Mouse (Mus musculus): ENCODE data around the gene Cdon.

Cdon gene

DNA sequence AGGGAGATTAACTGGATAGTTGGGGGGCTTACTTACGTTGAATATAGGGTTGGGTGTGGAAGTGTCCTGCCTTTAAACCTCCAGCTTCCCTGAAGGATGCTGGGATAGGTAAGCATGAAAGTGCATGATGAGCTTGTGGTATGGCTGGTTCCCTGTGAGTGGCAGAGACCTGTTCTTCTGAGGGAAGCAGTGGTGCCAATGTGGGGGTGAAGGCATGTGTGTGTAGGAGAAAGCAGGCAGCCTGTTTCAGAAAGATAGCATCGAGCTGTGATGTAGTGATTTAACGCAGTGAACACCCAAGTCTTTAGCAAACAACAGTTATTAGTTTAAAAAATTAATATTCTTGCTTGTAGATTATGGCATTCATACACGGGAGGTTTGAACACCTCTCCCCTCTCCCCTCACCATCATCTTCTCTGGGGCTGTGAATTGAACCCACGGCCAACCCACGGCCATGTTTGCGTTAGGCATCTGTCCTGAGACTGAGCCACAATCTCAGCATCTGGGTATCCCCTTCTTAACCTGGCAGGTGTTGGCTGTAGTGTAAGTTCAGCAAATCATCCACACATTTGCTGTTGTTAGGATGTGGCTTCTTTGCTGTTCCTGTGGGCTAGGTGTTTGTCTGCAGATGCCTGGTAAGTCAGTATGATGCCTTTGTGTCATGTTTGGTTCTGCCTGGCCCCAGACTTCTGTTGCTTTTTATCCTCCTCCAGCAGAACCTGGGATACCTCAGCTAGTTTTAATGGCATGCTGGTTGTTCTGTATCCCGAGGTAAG, 17.5 kb downstream of the Cdon start:
- no peak for DNase-seq

DNA sequence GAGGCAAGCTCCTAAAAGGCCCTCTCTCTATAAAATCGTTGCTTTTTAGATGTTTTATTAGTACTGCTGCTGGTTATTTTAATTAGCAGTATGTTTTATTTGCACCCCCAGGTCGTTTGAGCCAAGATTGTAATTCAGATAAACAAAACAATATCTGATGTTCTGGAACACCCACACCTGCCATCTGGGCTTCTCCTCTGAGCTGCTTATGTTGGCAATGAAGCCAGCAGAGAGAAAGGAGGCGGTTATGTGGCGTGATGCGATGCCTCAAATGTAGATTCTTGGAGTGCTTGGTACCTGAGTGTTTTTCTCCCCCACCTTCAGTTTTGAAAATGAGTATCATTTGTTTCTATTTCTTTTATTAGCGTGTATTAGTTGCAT, 18.1 kb downstream of the Cdon start:
- DNase-seq: no peak

DNA sequence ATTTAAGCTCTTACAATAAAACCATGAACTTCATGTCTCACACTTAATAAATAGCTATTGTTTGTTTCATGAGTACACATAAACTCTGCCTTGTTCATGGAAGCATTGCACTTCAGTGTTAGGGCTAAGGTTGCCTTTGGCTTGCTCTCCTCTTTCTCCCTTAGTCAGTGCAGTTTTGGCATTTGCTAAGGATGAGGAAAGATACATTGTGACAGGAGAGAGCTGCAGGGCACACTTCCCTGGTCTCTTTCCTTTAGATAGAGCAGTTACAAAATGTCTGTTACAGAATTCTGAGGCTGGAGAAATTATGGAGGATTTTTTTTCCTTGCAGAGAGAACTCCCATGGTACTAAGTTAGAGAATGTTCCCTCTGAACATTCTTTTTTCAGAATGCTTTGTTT, 18.8 kb downstream of the Cdon start:
- DNase-seq: no peak

DNA sequence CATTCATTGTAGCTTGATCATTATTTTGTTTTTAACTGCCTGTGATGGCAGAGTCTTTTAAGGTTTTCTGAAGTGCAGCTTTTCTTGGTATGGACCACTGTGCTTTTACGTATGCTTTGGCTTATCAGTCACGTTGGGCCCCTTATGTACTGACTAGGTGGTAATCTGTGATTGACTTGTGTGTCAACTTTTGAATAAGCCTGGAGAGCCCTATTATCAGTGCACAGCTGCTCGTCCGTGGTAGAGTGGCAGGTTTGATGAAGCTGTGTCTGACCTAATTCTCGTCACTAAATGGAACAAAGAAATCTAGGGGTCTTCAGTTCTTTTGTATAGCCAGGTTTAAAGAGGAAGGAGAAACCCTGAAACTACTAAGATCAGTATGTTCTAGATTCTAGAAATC, 21.5 kb downstream of the Cdon start:
- DNase-seq: no peak

DNA sequence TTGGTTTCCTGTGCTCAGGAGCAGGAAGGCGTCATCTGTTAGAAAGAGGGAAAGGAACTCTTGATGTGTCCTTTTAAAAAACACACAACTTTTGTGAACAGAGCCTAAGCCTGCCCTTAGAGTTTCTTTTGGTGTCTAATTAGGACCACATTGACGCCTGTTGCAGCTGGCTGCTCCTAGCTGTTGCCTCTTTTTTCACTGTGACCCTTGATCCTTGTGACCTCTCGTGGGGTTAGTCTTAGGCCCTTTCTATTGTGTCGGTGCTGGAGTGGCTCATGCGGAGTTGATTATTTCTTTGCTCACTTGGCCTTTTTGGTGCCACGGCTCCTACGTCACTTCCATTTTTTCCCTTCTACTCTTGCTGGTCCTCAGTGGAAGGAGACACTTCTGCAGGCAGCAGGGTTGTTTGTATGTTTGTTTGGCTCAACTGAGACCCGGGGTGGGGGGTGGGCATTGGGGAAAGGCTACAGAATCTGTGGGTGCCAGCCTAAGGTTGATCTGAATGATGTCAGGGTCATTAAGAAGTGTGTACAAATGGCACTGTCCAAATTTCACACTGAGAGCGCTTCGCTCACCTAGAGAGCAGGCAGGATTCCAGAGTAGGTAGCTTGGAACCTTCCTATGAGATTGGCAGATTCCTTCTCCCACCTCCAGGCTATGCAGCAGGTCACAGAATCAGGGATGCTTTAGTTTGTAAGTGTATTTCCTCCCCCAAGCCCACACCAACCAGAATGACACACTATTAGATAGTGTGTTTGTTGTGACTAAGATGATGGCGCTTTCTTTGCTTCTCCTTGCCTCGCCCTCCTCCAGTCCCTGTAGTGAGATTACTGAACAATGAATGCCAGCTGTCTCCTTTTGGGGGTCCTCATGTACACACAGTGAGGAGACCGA, 22.9 kb downstream of the Cdon start:
- DNase-seq: no peak

DNA sequence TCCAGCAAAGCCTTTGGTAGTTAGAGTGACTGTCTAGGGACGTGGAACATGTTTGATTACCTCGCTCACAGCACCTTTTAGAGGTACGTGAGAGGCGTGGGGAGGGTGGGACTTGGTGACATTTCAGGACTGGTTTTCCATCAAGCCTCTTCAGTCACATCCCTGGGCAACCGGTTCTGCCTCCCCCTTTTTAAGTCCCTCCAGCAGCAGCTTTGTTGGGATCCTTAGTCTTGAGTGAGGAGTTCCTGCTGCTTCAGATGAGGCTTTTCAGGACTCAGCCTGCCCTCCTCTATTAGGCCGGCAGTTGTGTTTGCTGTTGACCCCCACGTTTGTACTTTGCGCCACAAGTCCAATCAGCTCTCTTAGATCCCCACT, 23.6 kb downstream of the Cdon start:
- no peak for DNase-seq

DNA sequence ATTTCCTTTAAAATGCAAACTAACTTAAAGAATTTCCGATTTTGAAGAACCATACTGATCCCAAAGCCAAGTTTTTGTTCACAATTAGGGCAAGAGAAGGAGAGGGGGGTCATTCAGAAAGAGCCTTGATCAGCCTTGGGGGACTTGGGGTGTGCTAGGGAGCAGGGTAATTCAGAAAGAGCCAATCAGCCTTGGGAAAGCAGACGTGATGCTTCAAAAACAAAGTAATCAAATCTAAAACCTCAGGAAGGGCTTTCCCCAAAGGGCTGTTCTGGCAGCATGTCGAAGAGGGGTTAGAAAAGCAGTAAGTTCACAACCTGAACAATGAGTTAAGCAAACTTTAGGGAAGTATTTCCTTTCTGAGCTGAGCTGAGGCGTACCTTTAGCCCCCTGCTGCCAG, 26.0 kb downstream of the Cdon start:
- DNase-seq: no peak

DNA sequence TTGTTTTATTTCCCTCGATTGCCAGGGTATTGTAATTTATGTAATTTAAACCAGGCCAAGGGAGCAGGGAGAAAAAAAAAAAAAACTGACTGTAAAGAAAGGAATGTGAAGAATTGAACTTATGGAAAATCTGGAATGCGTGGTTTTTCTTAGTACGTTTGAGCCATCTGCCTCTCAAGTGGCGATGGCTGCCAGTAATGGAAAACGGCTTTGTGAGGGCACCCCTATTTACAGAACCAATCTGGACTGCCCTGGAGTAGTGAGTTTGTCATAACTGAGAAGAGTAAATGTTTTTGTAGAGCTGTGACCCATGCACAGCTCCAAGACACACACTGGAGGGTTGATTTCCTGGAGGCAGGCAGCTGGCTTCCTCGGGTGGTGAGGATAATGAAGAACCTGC, 32.4 kb downstream of the Cdon start:
- no peak for DNase-seq

DNA sequence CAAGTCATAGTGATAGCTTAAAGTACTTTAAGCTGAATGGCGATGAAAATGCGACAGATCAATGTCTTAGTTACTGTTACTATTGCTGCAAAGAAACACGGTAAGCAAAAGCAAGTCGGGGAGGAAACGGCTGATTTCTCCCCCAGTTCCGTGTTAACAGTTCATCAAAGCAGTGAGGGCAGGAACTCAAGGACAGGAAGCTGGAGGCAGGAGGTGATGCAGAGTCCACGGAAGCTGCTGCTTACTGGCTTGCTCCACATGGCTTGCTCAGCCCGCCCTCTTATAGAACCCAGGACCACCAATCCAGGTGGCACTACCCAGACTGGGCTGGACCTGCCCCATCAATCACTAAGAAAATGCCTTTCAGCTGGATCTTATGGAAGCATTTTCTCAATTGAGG, 38.7 kb downstream of the Cdon start:
- DNase-seq: no peak

DNA sequence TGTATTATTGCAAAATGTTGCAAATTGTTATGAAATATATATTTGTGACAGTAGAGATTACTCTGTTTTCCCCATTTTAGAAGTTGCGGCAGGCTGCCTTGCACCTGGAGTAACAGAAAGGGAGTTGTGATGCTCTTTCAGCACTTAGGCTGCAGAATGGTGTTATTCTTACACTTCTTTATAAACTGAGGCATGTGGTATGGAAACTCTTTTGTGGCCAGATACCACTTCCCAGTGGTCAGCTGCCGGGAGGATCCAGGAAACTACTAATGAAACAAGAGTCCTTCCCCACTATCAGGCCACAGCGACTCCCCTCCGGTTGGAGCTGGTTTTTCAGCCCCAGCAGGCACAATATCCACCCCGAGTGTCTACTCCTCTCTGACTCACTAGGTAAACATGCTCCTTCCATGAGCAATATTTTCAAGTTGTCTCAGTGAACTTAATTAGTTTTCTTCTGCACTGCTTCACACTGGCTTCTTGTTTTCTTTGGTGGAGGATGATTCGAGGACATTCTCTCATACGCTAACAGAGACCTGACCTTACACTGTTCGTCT, 46.4 kb downstream of the Cdon start:
- peak in 1 of 2 experiments; percentile 26 for DNase-seq

DNA sequence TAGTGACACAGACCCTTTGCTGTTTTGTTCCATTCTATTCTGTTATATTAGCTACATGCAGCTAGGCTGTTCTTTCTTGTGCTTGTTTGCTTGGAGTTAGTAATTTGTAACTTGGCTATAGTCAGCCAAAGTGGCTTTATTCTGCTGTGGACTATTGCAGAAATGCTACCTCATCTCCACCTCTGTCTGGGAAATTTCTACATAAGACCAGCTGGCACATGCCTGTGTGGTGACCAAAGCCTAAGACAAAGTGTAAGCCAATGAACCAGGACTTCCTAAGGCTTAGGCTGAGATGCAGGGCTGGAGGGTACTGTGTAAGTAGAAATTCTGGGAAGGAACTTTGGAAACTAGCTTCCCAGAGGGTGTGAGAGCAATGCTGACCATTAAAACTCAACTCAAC, 48.0 kb downstream of the Cdon start:
- DNase-seq: no peak

DNA sequence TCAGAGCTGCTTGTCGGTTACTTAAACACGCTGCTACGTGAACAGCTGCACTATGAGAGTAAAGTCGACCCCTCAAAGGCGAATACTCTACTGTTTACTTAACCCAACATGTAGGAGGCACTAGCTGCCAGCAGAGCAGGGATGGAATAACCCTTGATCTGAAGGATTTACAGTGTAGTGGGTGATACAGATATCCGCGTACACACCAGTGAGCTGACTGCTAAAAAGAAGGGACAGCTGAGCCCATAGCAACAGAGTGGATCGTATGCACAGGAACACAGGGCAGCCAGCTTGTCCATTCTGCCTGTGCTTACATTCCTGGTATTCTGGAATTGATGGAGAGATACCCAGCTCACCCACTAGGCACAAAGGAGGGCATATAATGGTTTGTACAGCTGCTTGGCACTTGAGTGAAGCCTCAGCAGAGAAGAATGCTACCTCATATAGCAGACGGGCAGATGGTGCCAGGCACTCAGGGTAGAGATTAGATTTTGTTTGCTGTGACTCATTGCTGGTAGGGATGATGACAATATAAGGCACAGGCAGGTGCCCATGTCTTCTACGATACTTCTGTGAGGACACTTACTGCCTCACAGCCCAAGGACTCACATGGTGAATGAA, 53.3 kb downstream of the Cdon start:
- DNase-seq: no peak

DNA sequence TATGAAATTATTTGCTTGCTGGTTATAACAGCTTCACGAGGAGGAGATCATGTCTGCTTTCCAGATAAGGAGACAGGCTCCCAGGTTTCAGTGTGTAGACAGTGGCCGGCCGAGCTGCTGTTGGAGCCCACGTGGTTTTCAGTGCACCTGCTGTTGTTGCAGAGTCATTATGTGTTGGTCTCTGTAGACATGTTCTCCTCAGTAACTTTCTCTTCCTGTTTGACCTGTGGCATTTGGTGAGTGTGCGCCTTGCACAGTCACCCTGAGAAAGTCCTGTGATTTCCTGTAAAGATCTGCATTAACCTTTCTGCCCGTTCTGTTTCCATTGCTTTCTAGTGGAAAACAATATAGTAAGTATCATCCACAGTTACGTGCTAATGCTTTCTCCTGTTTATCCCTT, 54.5 kb downstream of the Cdon start:
- no peak for DNase-seq

DNA sequence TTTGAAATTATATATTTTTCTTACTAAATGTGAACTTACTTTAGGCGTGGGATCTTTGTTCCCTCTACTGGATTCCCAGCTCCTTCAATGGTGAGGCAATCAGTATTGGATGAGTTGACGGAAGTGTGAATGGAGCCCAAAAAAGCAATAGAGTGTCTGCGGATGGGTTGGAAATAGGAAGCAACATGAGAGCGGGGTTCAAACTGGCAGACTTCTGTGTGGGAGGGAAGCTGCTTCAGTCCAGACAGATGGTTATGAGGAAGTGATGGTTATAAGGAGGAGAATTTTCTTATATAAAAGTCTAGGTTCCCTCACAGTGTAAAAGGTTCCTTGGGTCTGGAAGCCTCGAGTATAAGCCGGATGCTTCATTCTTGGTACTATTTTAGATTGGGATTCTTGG, 58.5 kb downstream of the Cdon start:
- DNase-seq: no peak

DNA sequence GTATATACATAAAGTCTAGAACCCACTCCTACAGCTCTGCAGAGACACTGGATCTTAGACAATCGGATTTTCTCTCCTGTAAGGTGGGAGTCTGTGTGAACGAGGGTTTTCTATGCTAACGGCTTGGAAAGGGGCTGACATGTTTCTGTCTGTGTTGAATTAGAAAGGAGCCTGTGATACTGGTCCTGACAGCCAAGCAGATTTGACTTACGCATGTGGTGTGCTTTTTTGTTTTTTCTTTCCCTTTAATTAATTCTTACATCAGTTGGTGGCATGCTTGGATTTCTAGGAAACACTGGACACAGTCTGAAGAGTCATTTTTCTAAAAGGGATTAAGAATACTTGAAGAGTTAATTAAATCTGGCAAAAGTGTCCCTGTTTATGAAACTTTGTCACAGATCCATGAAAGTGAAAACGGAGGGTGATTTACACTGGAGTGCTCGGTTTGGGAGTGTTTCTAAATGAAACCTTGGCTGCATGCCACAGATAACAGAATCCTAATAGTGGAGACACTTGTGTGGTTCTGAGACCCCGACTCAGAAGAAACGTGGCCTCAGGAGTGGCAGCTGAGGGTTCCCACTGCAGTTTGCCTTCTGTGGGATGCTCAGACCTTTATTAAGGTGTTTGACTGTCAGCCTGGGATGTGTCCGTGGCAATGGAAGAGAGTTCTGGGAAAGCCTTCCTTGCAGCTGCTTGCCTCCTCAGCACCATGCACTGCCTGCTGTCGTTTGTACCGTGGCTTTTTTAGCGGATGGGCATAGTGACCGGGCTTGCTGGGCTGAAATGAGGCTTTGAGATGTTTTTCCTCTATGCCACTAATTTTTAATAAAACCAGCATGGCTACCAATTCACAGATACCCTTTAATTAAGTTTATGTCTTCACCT, 61.3 kb downstream of the Cdon start:
- no peak for DNase-seq

DNA sequence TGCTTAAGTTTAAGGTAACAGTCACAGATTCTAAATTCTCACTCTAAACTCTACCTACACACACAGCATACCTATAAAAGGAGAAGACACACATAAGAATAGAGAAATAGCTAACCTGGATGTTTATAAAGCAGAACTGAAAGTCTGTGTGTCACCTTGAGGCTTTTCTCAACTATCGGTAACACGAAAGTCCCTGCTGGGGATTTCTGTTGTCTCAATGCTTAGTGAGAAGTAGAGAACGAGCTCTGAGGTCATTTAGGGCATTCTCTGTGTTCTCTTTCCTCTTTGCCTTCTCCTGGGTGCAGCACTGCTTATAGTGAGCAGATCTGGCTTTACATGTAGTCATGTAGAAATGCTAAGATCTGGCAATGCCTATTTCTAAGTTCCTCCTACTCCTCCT, 63.0 kb downstream of the Cdon start:
- DNase-seq: no peak

DNA sequence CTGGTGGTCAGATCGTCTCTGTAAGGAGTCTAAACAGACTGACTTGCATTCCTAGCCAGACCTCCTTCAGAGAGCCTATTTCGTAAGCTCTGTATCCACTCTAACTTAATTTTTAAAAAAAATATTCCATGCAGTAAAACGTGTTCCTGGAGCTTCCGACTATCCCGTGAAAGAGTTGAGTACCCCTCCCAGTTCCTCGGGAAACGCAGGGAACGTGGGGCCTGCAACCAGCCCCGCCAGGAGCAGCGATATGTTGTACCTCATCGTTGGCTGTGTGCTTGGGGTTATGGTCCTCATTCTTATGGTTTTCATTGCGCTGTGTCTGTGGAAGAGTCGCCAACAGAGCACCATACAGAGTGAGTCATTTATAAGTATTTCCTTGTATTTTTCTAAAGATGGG, 65.7 kb downstream of the Cdon start:
- no peak for DNase-seq

DNA sequence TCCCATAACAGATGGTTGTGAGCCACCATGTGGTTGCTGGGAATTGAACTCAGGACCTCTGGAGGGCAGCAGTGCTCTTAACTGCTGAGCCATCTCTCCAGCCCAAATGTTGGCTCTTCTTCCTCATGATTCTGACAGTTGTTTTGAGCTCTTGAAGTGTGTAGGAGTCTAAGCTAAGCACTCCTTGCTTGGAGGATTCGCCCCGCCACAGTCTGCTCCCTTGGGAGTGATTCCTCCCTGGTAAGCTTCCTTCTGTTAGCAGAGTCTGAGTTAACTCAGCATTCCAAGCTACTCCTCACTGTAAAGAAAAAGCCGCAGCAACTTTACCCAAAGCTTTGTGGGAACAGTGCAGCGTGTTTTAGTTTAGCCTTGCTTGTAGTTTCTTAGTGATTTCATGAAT, 67.6 kb downstream of the Cdon start:
- DNase-seq: no peak

DNA sequence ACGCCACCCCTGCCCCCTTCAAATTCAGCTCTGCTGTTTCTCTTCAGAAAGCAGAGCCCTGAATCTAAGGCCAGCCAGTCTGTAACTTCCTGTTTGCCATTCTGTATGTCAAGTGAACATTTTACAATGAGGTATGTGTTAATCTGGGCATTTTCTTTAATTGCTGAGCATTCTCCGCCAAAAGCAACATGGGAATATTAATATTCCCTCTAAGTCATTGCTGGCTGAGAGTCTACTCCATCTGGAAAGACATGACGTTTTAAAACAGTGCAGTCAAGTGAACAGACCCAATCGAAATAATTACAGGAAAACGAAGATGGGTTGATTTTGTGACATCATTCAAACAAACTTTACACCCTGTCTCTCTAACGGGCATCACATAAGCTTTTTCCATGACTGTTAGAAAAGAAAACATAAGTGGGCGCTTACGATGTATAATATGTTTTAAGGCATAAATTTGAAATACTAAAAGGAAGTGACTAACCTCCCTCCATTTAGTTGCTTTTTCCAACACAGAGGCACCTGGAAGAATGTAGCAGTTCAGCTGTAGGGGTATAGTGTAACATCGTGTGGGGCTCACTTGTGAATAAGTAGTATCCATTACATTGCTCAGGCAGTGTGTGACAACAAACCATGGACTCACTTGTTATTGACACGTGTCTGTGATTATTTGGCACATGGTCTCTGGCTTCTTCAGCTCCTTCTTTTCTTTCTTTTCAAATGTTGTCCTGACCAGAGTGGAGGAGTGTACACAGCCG, 70.4 kb downstream of the Cdon start:
- no peak for DNase-seq

DNA sequence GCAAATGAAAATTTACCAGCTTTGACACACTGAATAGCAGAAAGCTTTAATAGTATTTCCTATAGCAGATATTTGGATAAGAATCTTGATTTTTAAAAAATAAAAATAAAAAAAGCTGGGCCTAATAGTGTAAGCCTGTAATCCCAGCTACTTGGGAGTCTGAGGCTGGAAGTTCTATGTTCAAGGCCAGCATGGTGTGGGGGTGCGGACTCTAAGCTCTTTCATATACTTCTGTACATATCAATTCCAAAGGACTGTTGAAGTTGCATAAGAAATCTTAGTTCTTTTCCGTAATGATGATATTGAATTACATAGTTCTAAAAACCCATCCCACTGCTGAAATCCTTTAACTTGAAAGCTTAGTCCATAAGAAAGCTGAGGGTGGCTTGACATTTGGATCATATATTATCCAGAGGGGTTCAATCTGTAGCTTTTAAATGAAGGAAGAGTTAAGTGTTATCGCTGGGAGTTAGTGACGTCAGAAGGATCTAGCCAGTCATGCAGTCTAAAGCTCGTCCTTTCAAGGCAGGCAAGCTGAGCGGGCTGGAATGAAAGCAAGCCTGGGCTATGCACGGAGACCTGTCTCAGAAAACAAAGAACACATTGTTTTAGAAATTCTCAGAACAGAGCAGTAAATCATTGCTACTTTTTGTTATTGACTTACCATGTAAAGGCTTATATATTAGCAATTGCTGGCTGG, 72.3 kb downstream of the Cdon start:
- DNase-seq: no peak

DNA sequence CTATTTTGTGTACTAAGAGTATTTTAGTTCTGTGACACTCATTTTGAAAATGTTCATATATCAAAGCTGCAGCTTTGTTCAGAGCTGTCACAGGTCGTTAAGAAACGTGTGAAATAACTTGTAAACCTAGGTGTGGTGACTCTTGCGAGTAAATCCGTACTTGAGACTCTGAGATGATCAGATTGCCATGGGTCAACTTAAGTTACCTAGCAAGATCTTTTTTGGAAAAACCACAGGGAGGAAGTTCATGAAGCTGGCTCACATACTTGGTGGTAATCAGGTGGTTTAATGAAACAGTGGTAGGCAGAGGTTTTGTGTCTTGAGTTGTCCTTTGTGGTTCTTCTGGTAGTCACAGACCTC, 72.8 kb downstream of the Cdon start:
- no peak for DNase-seq
